Mouse (Mus musculus): ENCODE results near the gene C5ar1. TPM values are rescaled to one million over a fixed set of nuclear protein-coding genes. Genes with fewer than 3 reads are reported as not detected.
"Not testable (repeated sequence)": the region's sequence is repeated elsewhere in the genome, so short reads cannot be mapped to it uniquely, and the experiment has no call there.

Gene C5ar1
- polyA plus RNA-seq, 1 experiment from 2014 or later = 0.55 TPM

DNA sequence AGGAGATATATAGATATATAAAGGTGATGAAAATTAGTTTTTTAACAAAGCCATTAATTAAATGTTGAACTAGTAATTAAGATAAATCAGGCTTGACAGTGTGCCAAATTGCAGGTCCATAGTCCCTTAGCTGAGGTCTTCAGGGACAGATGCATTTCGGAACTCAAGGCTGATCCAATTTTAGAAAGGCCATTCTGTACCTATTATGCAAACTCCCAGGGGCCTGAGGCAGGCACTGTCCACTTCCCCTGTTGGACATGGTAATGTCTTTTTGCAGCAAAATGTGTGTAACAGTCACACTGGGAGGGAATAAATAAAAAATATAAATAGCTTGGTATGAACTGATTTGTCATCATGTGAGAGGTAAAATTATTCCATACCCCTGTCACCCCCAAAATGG lies 11.8 kb upstream of the C5ar1 start:
- ATAC-seq (ENCODE audit: insufficient number of reproducible peaks, low FRiP score, low TSS enrichment, low read depth) = no peak
- Histone ChIP-seq H3K4me1 (ENCODE audit: control insufficient read depth, insufficient read depth, low read length) (peaks cover 14% of the 10 kb centered on the region), H3K9ac (ENCODE audit: low read length) (no peak overlapping the region), H3K4me2 (ENCODE audit: low read depth, severe bottlenecking) (no peak overlapping the region), H3K36me3 (ENCODE audit: control insufficient read depth, insufficient read depth, low read length) (no peaks in the 10 kb centered on the region; the same call in 1 of the 2 replicates), H3K4me3 (ENCODE audit: low read depth, low read length) (no peak overlapping the region), H3K9me3 (ENCODE audit: control insufficient read depth, low read length) (no peaks in the 10 kb centered on the region), H3K27me3 (ENCODE audit: control insufficient read depth, insufficient read depth, low read length) (no peaks in the 10 kb centered on the region), H3K27ac (replicated peaks; ENCODE audit: low read depth, low read length) (no peak overlapping the region)
- DNase-seq (ENCODE audit: low spot score) = no peak
- WGBS = 65% methylated on average over 1 of the region's 1 CpGs

- not testable (repeated sequence) for DNase-seq (ENCODE audit: low spot score); H3K27me3 ChIP-seq (ENCODE audit: control insufficient read depth, insufficient read depth, low read length); H3K9ac ChIP-seq (ENCODE audit: low read length); H3K4me3 ChIP-seq (ENCODE audit: low read depth, low read length); H3K4me1 ChIP-seq (ENCODE audit: control insufficient read depth, insufficient read depth, low read length); H3K36me3 ChIP-seq (ENCODE audit: control insufficient read depth, insufficient read depth, low read length); ATAC-seq (ENCODE audit: insufficient number of reproducible peaks, low FRiP score, low TSS enrichment, low read depth); H3K4me2 ChIP-seq (ENCODE audit: low read depth, severe bottlenecking); H3K9me3 ChIP-seq (ENCODE audit: control insufficient read depth, low read length); H3K27ac ChIP-seq (replicated peaks; ENCODE audit: low read depth, low read length)
- 86% methylated on average over 7 of the region's 7 CpGs for WGBS
Measured at GRCm38 (mm10) chr7:16266593-16266992, 7.3 kb upstream of the C5ar1 start.

GRCm38 (mm10) chr7:16265856-16266255 lies 6.5 kb upstream of the C5ar1 start:
- no peaks in the 10 kb centered on the region for H3K27me3 ChIP-seq (ENCODE audit: control insufficient read depth, insufficient read depth, low read length)
- DNase-seq (ENCODE audit: low spot score) (no peak), ATAC-seq (ENCODE audit: insufficient number of reproducible peaks, low FRiP score, low TSS enrichment, low read depth) (no peak)
- no peaks in the 10 kb centered on the region for H3K36me3 ChIP-seq (ENCODE audit: control insufficient read depth, insufficient read depth, low read length)
- no peak overlapping the region for H3K4me3 ChIP-seq (ENCODE audit: low read depth, low read length)
- 87% methylated on average over 11 of the region's 11 CpGs for WGBS
- H3K4me1 ChIP-seq (ENCODE audit: control insufficient read depth, insufficient read depth, low read length) = no peaks in the 10 kb centered on the region
- H3K9me3 ChIP-seq (ENCODE audit: control insufficient read depth, low read length) = peaks cover 3% of the 10 kb centered on the region; the same call in 1 of the 2 replicates
- no peak overlapping the region for H3K4me2 ChIP-seq (ENCODE audit: low read depth, severe bottlenecking)
- H3K9ac ChIP-seq (ENCODE audit: low read length) = no peak overlapping the region
- H3K27ac ChIP-seq (replicated peaks; ENCODE audit: low read depth, low read length) = no peak overlapping the region

DNA sequence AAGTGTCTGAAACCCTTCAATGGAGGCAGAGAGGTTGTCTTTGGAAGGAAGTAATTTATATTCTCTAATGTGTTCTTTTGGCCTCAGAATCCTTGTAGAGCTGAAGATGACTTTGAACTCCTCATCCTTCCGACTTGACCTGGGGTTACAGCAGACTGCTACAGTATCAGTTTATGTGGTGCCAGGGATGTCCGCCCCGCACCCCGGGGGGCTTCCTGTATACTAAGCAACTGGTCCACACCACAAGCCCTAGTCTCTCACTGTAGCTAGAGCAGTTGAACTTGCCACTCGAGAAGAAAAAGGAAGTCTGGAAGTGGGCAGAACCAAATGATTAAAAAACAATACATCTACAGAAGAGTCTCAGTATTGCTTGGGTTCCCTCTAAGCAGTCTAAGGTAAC lies 4.5 kb upstream of the C5ar1 start:
- H3K9me3 ChIP-seq (ENCODE audit: control insufficient read depth, low read length) = peaks cover 3% of the 10 kb centered on the region; the same call in 1 of the 2 replicates
- H3K9ac ChIP-seq (ENCODE audit: low read length) = no peak overlapping the region
- H3K36me3 ChIP-seq (ENCODE audit: control insufficient read depth, insufficient read depth, low read length) = no peaks in the 10 kb centered on the region
- H3K27me3 ChIP-seq (ENCODE audit: control insufficient read depth, insufficient read depth, low read length) = no peaks in the 10 kb centered on the region
- 88% methylated on average over 5 of the region's 5 CpGs for WGBS
- no peak overlapping the region for H3K27ac ChIP-seq (replicated peaks; ENCODE audit: low read depth, low read length)
- H3K4me3 ChIP-seq (ENCODE audit: low read depth, low read length) = no peak overlapping the region
- ATAC-seq (ENCODE audit: insufficient number of reproducible peaks, low FRiP score, low TSS enrichment, low read depth) (no peak), DNase-seq (ENCODE audit: low spot score) (no peak)
- no peaks in the 10 kb centered on the region for H3K4me1 ChIP-seq (ENCODE audit: control insufficient read depth, insufficient read depth, low read length)
- no peak overlapping the region for H3K4me2 ChIP-seq (ENCODE audit: low read depth, severe bottlenecking)

DNA sequence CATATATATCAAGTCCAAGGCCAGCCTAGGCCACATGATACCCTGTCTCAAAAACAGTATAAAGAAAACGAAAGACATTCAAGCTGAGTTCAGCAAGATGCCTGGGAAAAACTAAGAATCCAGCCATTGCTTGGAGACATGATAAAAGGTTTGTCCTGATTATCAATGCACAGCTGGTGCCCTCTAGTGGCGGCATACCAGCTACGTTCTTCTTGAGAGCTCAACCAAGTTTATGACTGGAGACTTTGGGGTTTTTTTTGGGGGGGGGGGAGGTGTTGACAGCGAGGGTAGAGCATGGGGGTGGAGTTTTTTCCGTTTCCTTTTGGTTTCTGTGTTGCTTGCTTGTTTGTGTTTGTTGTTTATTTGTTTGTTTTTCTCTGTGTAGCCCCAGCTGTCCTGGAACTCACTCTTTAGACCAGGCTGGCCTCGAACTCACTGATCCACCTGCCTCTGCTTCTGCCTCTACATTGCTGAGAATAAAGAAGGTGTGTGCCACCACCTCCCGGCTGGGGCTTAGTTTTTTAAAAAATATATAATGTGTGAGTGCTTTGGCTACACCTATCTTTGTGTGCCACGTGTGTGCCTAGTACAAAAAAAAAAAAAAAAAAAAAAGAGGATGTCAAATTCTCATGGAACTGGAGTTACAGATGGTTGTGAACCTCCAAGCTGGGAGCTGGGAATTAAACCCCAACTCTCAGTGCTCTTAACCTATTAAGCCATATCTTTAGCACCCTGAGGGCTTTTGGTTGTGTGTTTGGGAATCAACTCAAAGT lies 3.9 kb upstream of the C5ar1 start:
- Histone ChIP-seq H3K27me3 (ENCODE audit: control insufficient read depth, insufficient read depth, low read length) (no peaks in the 10 kb centered on the region), H3K4me2 (ENCODE audit: low read depth, severe bottlenecking) (no peak overlapping the region), H3K36me3 (ENCODE audit: control insufficient read depth, insufficient read depth, low read length) (no peaks in the 10 kb centered on the region), H3K4me3 (ENCODE audit: low read depth, low read length) (no peak overlapping the region), H3K27ac (replicated peaks; ENCODE audit: low read depth, low read length) (no peak overlapping the region), H3K9ac (ENCODE audit: low read length) (no peak overlapping the region), H3K4me1 (ENCODE audit: control insufficient read depth, insufficient read depth, low read length) (no peaks in the 10 kb centered on the region), H3K9me3 (ENCODE audit: control insufficient read depth, low read length) (peaks cover 3% of the 10 kb centered on the region; the same call in 1 of the 2 replicates)
- WGBS = 27% methylated on average over 8 of the region's 8 CpGs
- ATAC-seq (ENCODE audit: insufficient number of reproducible peaks, low FRiP score, low TSS enrichment, low read depth) = no peak
- peak; percentile 79 for DNase-seq (ENCODE audit: low spot score)

GRCm38 (mm10) chr7:16261097-16261496 lies 1.8 kb upstream of the C5ar1 start:
- ATAC-seq (ENCODE audit: insufficient number of reproducible peaks, low FRiP score, low TSS enrichment, low read depth) = no peak
- no peak overlapping the region for H3K4me2 ChIP-seq (ENCODE audit: low read depth, severe bottlenecking)
- WGBS = 62% methylated on average over 1 of the region's 1 CpGs

DNA sequence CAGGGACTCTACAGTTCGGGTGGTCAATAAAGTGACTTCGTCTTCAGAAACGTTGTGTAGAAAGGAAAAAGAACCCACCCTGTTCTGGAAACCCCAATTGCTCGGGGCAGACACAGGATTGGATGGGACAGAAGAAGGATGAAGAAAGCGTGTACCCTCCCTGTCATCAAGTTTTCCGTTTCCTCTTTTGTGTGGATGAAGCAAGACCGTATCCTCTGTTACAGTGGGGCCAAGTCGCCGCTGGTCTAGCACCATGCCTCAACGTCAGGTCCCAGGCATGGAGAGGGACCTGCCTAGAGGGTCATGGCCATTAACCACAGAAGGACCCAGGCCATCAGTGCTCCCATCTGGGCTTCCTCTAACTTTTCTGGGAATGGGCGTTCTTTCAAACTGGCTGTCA lies 1.5 kb downstream of the C5ar1 start:
- Histone ChIP-seq H3K4me3 (ENCODE audit: low read depth, low read length) (no peak overlapping the region), H3K27me3 (ENCODE audit: control insufficient read depth, insufficient read depth, low read length) (no peaks in the 10 kb centered on the region), H3K9me3 (ENCODE audit: control insufficient read depth, low read length) (no peaks in the 10 kb centered on the region), H3K36me3 (ENCODE audit: control insufficient read depth, insufficient read depth, low read length) (no peaks in the 10 kb centered on the region), H3K4me1 (ENCODE audit: control insufficient read depth, insufficient read depth, low read length) (no peaks in the 10 kb centered on the region), H3K27ac (replicated peaks; ENCODE audit: low read depth, low read length) (no peak overlapping the region), H3K9ac (ENCODE audit: low read length) (no peak overlapping the region), H3K4me2 (ENCODE audit: low read depth, severe bottlenecking) (no peak overlapping the region)
- WGBS = 86% methylated on average over 11 of the region's 11 CpGs
- ATAC-seq (ENCODE audit: insufficient number of reproducible peaks, low FRiP score, low TSS enrichment, low read depth) = no peak
- no peak for DNase-seq (ENCODE audit: low spot score)

More at GRCm38 (mm10) chr7:16261097-16261496, 1.8 kb upstream of the C5ar1 start:
- Histone ChIP-seq H3K27ac (replicated peaks; ENCODE audit: low read depth, low read length) (no peak overlapping the region), H3K9me3 (ENCODE audit: control insufficient read depth, low read length) (peaks cover 3% of the 10 kb centered on the region; the same call in 1 of the 2 replicates), H3K4me1 (ENCODE audit: control insufficient read depth, insufficient read depth, low read length) (no peaks in the 10 kb centered on the region), H3K4me3 (ENCODE audit: low read depth, low read length) (no peak overlapping the region), H3K27me3 (ENCODE audit: control insufficient read depth, insufficient read depth, low read length) (no peaks in the 10 kb centered on the region), H3K36me3 (ENCODE audit: control insufficient read depth, insufficient read depth, low read length) (no peaks in the 10 kb centered on the region), H3K9ac (ENCODE audit: low read length) (no peak overlapping the region)
- no peak for DNase-seq (ENCODE audit: low spot score)

DNA sequence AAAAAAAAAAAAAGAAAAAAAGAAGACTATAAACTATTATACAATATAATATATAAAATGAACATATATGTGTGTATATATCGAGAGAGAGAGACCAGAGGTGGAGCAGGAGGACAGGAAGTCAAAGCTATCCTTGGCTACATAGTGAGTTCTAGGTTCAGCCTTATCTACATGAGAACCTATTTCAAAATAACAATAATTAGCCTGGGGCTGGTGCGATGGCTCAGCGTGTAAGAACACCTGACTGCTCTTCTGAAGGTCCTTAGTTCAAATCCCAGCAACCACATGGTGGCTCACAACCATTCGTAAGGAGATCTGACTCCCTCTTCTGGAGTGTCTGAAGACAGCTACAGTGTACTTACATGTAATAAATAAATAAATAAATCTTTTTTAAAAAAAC lies 3.4 kb downstream of the C5ar1 start:
- WGBS = 79% methylated on average over 4 of the region's 4 CpGs
- DNase-seq (ENCODE audit: low spot score); H3K9ac ChIP-seq (ENCODE audit: low read length); H3K4me2 ChIP-seq (ENCODE audit: low read depth, severe bottlenecking); H3K27me3 ChIP-seq (ENCODE audit: control insufficient read depth, insufficient read depth, low read length); H3K4me3 ChIP-seq (ENCODE audit: low read depth, low read length); H3K4me1 ChIP-seq (ENCODE audit: control insufficient read depth, insufficient read depth, low read length); ATAC-seq (ENCODE audit: insufficient number of reproducible peaks, low FRiP score, low TSS enrichment, low read depth); H3K9me3 ChIP-seq (ENCODE audit: control insufficient read depth, low read length); H3K27ac ChIP-seq (replicated peaks; ENCODE audit: low read depth, low read length); H3K36me3 ChIP-seq (ENCODE audit: control insufficient read depth, insufficient read depth, low read length): not testable (repeated sequence)

- H3K27me3 ChIP-seq (ENCODE audit: control insufficient read depth, insufficient read depth, low read length) = no peaks in the 10 kb centered on the region
- no peak overlapping the region for H3K27ac ChIP-seq (replicated peaks; ENCODE audit: low read depth, low read length)
- H3K9me3 ChIP-seq (ENCODE audit: control insufficient read depth, low read length) = no peaks in the 10 kb centered on the region
- no peak overlapping the region for H3K4me3 ChIP-seq (ENCODE audit: low read depth, low read length)
- WGBS = 67% methylated on average over 4 of the region's 4 CpGs
- H3K4me2 ChIP-seq (ENCODE audit: low read depth, severe bottlenecking) = no peak overlapping the region
- no peaks in the 10 kb centered on the region for H3K36me3 ChIP-seq (ENCODE audit: control insufficient read depth, insufficient read depth, low read length)
- no peak for ATAC-seq (ENCODE audit: insufficient number of reproducible peaks, low FRiP score, low TSS enrichment, low read depth)
- no peak for DNase-seq (ENCODE audit: low spot score)
- H3K9ac ChIP-seq (ENCODE audit: low read length) = no peak overlapping the region
- no peaks in the 10 kb centered on the region for H3K4me1 ChIP-seq (ENCODE audit: control insufficient read depth, insufficient read depth, low read length)
Measured at GRCm38 (mm10) chr7:16254195-16254594, 5.1 kb downstream of the C5ar1 start.

Data from limb, embryonic 11.5 days (tissue).